Mouse (Mus musculus) hindlimb bud, embryonic 11.5 days (tissue): Measurements from ENCODE around the gene Slc9a4.
"Not testable (repeated sequence)": the region's sequence is repeated elsewhere in the genome, so short reads cannot be mapped to it uniquely, and the experiment has no call there.

ENCODE experiments used
- DNase-seq: peaks from one replicate; pipeline ENCODE4 v3.0.0-alpha.2; 2012; ENCODE audit warnings: low read depth, low spot score; ENCODE audit errors: extremely low spot score

The Slc9a4 gene

DNA sequence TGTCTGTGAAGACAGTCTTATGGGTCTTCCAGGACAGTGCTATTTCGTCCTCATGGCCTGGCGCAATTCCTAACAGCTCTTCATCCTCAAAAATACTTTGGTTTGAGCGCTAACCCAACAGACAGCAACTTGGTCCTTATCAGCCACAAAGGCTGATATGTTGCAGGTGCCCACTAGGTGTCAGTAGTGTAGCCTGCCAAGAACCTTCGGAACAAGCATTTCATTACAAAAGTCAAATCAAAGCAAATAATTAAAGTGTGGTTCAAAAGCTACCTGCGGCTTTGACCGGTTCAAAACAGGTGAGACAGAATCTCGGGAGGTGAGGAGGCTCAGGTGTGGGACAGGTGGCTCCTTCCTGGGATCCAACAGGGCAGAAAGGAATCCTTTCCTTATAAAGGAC, at the start of gene Slc9a4:
Slc9a4 (plus strand) TSS at position 298 of the 400 bp plus-strand sequence.
- DNase-seq, result peak; percentile 20

DNA sequence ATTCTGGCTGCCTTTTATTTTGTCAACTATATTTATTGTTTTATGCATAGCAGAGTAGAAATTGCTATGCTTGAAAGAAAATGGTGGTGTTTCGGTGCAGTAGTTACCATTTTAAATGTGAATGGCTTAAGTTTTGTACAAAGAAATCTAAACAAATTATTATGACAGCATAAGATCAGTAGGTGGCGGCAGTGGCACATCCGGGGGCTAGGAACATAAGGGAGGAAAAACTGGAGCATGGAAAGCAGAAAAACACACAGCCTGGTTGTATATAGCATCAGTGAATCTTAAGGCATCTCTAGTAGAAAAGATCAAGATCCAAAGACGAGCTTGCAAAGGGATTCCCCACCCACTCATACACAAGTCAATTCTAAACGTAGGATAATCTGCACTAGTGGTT, 42.3 kb upstream of the Slc9a4 start:
- DNase-seq, result no peak

DNA sequence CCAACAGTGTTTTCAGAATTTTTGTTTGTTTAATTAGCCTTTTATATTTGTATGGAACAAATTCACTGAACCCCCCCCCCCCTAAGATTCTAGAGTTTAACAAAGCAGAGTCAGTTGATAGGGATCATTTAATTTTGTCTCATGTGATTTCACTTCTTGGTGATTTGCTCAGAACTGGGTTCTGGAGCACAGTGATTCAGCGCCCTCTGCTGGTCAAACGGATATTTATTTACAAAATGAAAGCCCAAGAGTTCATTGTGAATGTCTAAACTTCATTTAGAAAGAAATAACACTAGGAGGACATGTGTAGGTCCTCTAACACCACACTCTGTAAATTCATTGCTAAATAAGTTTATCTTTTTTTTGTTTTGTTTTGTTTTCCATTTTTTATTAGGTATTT, 35.2 kb upstream of the Slc9a4 start:
- peak; percentile 67 for DNase-seq

DNA sequence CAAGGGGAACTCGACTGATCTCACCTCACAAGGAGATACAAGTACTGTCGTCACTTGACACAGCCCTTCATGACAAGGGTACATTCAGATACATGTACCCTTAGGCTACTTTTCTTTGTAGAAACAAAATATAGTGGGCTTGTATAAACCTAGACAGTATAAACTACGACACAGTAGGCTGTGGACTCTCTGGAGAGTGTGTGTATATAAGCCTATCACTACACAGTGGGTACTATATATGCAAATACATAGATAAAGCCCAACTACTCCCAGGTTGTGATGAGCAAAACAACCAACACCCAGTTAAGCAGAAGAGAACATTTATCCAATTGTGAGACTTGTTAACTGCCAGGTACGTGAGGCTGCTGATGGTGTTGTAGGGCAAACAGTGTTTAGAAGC, 33.2 kb upstream of the Slc9a4 start:
- no peak for DNase-seq

DNA sequence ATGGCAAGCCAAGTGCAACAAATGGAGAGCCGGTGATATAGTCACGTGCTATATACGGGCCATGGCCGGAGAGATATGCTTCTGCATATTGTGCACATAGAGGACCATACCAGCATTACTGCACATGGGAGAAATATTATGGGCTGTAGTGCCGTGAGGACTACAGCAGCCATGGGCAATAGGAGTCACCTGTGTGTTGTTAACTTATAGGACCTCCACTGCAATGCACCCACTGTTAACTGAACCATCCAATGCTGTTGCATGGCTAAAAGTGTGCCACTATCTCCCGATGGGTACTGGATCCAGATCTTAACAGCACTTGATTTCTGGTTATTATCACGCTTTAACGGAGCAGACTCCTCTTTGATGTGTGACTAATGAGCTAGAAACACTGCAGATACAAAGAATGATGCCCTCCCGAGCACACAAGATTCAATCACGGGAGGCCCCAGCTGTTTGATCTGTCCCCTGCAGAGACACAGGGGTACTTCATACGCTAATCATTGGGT, 32.8 kb upstream of the Slc9a4 start:
- DNase-seq, result no peak

DNA sequence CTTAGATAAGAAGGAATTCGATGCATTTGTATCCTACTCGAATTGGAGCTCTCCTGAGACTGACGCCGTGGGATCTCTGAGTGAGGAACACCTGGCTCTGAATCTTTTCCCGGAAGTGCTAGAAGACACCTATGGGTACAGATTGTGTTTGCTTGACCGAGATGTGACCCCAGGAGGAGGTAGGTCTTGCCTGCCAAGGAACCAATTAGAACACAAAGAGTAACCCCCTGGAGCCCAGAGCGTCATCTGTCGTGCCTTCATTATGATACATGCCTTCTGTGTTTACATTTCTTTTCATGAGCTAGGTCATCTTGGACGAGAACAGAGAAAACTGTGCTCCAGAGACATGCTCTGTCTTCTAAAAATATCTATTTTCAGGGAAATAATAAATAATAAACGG, 32.1 kb upstream of the Slc9a4 start:
- no peak for DNase-seq

DNA sequence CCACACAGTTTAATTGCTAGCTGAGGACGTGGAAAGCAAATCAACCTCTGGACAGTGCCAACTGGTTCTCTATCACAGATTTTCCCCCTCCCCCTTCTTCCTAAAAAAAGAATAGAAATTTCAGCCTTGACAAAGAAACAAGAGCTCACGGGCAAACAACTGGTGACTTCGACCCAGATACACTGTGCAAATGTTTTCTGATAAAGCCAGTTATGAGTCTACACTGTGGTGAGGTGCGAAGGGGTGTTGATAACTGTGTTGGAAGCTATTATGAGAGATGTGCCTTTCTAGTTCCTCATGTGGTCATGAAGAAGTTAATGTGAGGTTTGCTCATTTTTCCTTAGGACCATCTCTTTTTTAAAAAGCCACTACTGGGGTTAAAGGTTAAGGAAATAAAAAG, 10.5 kb upstream of the Slc9a4 start:
- DNase-seq, result no peak

DNA sequence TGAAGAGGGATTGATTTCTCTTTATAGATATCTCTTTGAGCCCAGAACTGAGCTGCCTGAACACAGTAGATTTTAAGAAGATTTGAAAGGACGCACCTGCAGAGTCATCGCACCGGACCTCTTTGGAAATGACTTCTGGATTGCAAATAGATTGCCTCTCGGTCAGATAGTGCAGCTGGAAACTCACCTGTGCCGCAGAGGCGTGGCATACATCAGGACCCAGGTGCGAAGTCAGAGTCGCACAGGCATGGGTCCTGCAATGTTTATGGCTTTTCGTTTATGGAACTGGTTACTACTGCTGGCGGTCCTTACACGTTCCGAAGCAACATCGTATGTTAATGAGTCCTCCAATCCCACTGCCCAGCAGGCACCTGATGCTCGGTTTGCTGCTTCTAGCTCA, 388 bp downstream of the Slc9a4 start:
- no peak for DNase-seq

DNA sequence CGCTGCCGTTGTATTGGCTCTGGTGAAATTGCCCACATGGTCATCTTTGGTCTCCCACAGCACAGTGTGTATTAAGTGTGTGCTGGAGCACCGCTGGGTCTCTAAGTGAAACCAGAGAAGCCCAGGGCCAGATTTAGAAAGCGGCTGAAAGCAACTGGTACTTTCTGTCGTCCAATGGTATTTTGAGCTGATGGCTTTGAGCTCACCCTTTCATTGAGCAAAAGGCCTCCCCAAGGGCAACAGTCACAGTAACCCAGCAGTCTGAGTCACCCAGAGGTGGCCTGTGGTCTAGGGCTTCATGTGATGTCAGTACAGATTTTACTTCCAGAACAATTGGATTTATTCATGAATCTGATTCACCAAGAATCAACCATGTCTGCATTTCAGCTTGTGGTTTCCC, 6.9 kb downstream of the Slc9a4 start:
- DNase-seq, result no peak

DNA sequence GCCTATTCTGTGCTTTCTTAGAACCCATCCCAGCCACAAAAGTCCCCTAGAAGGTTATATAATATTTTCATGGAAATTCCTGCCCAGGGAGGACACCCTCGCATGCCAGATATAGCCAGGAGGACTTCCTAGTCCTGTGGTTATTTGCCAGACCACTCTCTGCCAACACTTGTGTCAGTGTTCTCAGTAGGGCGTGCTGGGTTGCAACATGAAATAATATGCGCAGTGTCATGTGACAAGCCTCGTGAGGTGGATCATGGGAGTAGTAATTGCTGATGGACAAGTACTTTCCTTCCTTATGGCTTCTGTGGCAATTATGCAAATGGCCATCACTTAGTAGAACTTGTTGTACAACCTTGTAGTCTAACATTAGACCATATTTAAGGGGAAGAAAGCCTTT, 11.1 kb downstream of the Slc9a4 start:
- DNase-seq, result no peak

DNA sequence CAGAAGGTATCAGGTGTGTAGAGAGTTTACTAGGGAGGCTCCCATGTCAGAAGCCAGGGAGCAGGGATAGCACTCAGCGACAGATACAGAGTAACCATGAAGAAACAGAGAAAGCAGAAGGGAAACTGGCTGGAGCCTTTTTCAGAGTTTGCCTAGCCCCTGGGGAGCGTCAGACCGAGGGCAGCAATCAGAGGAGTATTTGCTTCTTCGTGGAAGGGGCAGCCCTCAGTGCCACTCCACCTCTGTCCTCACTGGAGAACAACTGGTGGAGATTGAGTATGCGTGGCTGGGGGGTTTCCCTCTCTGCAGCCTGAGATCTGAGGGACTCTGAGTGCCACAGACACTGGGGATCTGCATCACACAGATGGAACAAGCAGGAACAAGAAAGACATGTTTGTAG, 17.9 kb downstream of the Slc9a4 start:
- DNase-seq, result no peak

DNA sequence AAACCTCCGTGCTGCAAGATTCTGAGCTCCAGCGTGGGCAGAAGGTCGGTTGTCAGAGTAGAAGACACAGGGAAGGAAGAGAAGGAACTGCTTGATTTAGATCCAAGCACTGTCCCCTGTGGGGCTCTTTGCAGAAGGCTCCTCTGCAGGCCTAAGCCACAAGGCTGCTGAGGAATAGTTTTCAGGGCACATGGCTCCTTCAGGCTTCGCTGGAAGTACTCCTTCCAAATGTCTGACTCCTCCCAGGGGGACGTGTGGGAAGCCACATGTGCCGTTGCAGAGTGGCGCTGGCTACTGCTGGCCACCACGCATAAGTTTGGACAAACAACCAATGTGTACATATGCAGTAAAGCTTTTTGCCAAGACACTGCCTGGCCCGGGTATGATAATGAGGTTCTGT, 19.8 kb downstream of the Slc9a4 start:
- not testable (repeated sequence) for DNase-seq

DNA sequence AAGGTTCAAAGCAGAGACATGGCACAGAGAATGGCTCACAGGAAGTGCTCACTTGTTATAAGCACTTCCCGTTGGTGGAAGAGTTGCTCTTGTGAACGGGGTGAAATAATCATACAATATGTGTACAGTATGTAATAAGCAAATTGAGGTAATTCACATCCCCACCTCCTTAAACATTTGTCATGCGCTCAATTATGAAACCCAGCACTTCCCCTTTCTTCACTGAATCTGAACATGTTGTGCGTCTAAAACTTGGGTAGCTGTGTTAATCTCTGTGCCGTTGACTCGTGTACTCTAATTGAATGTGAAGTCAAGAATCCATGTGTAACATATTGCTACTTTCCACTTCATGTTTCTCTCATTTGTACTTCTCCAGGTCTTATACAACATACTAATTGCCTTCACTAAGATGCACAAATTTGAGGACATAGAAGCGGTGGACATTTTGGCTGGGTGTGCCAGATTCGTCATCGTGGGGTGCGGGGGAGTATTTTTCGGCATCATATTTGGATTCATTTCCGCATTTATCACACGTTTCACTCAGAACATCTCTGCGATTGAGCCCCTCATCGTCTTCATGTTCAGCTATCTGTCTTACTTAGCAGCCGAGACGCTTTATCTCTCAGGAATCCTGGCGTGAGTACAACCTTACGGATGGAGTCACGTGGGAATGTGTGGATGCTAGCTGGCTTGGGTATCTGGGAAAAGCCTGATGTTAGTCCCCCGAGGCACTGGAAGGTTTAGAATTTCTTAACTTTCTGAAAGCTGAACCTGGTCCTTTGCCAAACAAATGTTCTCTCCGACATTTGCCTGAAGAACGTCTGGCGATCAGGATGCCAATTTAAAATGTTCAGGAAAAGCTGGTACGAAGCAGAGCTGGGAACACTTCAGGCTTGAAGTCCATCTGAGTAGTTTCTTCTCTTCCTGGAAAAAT, 20.8 kb downstream of the Slc9a4 start:
- no peak for DNase-seq

DNA sequence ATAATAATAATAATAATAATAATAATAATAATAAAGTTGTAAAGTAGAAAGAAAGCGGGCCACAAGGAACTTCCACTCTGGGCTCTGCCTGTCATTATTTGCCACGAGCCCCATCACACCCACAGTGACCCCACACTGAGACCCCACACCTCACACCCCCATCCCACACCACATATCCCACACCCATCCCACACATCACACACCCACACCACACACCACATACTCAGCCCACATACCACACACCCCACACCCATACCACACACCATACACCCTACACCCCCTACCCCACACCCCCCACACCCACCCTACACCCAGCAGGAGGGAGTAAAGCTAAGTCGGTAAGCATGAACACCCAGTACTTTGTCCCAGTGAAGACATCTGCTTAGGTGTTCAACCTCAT, 21.6 kb downstream of the Slc9a4 start:
- no peak for DNase-seq

DNA sequence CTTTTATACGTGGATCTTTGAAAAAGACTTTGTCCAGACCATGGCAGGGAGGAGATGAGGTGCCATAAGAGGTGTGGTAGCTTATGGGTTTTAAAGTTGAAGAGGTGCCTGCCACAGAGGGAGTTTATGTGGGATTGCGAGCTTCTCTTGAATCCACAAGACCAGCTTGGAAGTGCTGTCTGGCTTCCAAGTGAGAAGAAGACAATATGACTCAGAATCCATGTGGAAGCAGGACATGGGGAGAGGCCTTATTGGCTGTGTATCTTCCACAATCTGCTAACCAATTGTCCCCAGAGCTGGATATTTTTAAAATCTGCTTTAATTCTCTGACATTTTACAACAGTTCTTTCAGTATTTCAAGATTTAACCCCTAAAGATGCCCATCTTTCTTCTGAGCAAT, 33.3 kb downstream of the Slc9a4 start:
- no peak for DNase-seq

DNA sequence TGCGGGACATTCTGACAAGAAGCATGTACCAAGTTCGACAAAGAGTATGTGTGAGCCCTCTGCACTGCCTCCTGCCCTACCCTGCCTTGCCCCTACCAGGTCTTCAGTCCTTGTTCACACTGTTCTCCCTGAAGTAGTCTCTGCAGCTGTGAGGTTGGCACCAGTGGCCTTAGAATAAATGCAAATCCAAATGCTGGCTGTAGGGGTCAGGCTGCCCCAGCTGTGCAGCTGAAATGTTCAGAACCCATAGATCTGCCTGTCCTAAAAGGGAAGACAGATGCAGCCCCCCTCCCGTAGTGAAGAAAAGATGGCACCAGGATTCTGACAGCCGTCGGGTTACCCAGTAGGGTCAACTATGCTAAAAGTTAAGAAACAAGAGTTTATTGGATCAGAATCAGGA, 39.2 kb downstream of the Slc9a4 start:
- DNase-seq, result no peak

DNA sequence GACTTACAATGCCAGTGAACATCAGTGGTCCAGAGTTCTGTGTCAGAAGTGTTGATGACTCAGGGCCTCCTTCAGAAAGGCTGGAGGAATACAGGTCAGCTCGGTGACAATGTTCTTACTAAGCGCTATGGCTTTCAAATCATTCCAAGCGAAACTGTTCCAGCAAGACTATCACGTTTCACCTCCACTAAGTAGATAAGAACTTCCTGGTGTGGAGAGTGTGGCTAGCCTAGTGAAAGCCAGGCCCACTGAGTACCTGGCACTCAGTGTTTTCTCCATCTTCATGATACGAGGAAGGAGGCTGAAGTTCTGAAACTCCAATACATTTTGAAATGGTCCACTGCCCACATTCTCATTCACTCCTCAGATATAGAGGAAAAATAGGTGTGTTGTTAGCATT, 40.0 kb downstream of the Slc9a4 start:
- DNase-seq, result no peak

DNA sequence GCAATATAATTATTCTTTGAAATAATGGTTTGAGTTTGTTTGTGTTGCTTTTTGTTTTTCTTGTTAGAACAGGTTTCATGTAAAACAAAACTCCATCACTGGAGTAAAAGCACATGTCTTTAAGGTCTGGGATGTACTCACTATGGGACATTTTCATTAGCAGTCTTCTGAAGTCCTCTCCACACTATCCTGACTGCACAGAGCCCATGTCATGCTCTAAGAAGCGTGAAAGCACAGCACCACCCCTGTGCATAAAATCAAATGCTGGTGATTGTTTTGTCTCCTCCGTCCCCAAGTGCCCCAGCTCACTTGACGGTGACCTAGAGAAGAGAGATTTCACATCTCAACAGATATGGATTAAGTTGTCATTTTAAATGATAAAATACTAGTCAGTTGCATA, 45.1 kb downstream of the Slc9a4 start:
- no peak for DNase-seq

DNA sequence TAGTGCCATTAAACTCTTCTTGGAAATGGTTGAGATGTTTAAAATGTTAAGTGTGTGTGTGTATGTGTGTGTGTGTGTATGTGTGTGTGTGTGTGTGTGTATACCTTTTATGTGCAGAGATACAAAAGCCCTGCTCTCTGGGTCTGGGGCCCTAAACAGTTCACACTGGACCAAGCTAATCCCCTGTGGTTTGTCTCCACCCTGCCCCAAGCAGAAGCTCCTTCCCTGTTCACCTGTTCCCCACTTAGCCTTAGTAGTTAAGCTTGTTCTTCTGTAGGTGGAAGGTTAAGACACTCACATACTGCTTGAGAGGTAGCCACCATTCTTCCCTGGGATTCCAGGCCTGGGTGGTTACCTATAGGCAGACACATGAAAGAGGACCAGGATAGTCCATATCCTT, 47.1 kb downstream of the Slc9a4 start:
- DNase-seq, result no peak

DNA sequence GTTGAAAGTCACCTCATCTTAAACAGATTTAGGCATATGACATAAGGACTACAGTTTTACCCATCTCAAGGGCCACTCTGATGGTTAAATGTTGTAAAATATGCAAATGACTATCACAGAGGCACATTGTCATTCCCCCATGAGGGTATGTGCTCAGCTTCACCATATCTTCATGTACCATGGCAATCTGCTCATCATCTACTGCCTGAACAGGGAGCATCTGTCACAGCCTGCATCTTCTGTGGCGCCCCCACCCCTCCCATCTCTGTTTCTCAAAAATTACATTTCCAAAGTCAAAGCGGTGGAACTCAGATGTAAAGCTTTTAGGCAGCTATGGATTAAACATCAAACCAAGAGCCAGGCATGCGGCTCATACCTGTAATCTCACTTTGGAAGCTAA, 48.6 kb downstream of the Slc9a4 start:
- DNase-seq, result no peak

DNA sequence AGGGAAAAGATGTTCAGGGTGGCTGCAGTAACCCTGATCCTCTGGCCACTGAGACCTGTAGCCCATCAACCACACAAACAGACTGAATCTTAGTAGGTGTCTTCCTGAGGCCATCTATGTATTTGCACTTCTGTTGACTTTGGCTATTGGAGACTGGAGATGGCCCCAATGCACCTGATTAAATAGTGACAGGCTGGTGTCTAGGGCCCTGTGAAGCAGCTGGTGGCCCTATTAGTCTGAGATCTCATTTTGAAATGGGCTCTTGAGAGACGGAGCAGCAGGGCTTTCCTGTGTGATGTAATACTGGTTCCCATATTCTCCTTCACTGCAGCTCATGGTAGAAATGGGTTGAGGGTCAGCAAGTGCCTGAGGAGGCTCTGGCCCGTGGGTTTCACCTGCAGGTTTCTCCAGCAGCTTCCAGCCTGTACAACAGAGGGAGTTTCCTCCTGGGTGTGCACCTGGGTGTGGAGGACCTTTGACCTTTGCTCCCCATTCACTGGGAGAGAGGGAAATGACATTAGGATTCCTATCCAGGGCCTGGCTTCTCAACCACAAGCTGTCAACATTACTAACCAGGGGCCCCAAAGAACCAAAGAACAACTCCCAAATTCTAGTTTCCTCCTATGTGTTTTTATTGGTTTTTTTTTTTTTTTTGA, 52.7 kb downstream of the Slc9a4 start:
- no peak for DNase-seq

DNA sequence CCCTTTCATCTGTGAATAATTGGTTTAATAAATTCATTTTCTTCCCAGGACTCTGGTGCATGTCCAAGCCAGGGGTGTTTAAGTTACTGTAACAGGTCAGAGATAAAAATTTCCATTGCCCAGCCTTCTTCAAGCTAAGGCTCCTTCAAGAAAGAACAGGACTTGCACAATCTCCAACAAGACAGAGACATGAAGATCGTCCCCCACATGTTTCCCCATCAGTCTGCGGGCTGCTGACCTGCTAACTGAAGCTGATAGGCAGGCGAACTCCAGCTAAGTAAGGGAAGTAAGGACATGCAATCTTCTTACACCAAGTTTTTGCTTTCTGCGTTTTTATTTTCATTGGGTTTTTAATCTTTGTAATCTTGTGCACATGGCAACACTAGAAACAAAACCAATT, 54.7 kb downstream of the Slc9a4 start:
- DNase-seq, result no peak
